In genomic region chr14:14781169-14781568, GRCm38 (mm10) we compare ENCODE assay signal across 23 mouse cellular contexts. TPM values are rescaled to one million over a fixed set of nuclear protein-coding genes. Genes with fewer than 3 reads are reported as not detected.
DNase-seq lines count a peak whose midpoint lies in the region; ATAC-seq and TF ChIP-seq lines count a peak whose summit lies in the region.
"Had no signal": no experiment of that assay in that cellular context is flagged by ENCODE, and none has a peak within 500 bp of the region (broad histone marks: within the 10 kb centered on the region; RNA-seq: fewer than 3 reads in every experiment).

No protein-coding gene starts in this region.

- DNase-seq in 416B (ENCODE audit: low read depth) (peak; percentile 33), A20 (ENCODE audit: low read depth, low spot score) (peak; percentile 39), CH12.LX (ENCODE audit: extremely low read depth) (peak; percentile 92)
- no peak for DNase-seq in urinary bladder, postnatal 14 days (ENCODE audit: low spot score)
- no peak for DNase-seq in left cerebral cortex, postnatal 36 days (ENCODE audit: low spot score in 2 of 2)
- DNase-seq in heart, postnatal 25 days (ENCODE audit: low spot score): no peak
- DNase-seq: adrenal gland, adult 8-10 months; adrenal gland, postnatal 14 days; adrenal gland, postnatal 36 days; cerebellum, adult 11-12 months; cerebellum, adult 2 months; cerebellum, adult 9-10 months; cerebellum, postnatal 10 days; cerebellum, postnatal 25 days had no signal

- H3K36me3 ChIP-seq in CH12.LX (replicated peaks in 1 of 2; ENCODE audit: control insufficient read depth in 1 of 2, insufficient read depth in 1 of 2, low read length in 1 of 2): peaks cover 5 to 31% of the 10 kb centered on the region in 2 experiments
- peaks cover 40% of the 10 kb centered on the region for H3K36me3 ChIP-seq in heart, embryonic 12.5 days

- TF ChIP-seq EP300 in CH12.LX (IDR thresholded peaks at IDR 0.05; ENCODE audit: low read length): peak; percentile 55; the same call in 1 of the 2 replicates

- intact Hi-C loops in left cerebral cortex, postnatal 36 days (cut with DNase I): no loop called here
- intact Hi-C loops in heart, postnatal 25 days (cut with DNase I): no loop called here

- ATAC-seq in neutrophil, adult 5-6 weeks (ENCODE audit: extremely low read depth, insufficient number of reproducible peaks, low FRiP score, poor library complexity, severe bottlenecking): 0 out of 2 replicates have a peak, but pooled peaks have one; percentile 13
- no peak for ATAC-seq in heart, embryonic 12.5 days (ENCODE audit: insufficient number of reproducible peaks, low FRiP score)
- ATAC-seq: activated CD4-positive, CD25-positive, alpha-beta regulatory T cell, adult 4 months; CD4-positive, CD25-positive, alpha-beta regulatory T cell, adult 4 months; forebrain, embryonic 13.5 days; forebrain, embryonic 16.5 days; Patski had no signal

- WGBS in heart, embryonic 12.5 days: 88% methylated on average over 2 of the region's 2 CpGs

- peaks cover 2% of the 10 kb centered on the region for H3K9me3 ChIP-seq in CH12.LX (replicated peaks; ENCODE audit: low read length)
- no peaks in the 10 kb centered on the region for H3K9me3 ChIP-seq in heart, embryonic 12.5 days (replicated peaks)
- H3K9me3 ChIP-seq: embryonic facial prominence, embryonic 10.5 days; embryonic facial prominence, embryonic 12.5 days; forebrain, embryonic 13.5 days had no signal

- peak; percentile 65 for TF ChIP-seq POLR2A in CH12.LX (IDR thresholded peaks at IDR 0.05; ENCODE audit: low read depth, low read length)

- peak overlapping the region; percentile 51; the same call in 1 of the 2 replicates for H3K4me2 ChIP-seq in CH12.LX (ENCODE audit: insufficient read depth, low read depth, poor library complexity, severe bottlenecking)
- H3K4me2 ChIP-seq in heart, embryonic 12.5 days: no peak overlapping the region
- H3K4me2 ChIP-seq: embryonic facial prominence, embryonic 12.5 days; forebrain, embryonic 13.5 days had no signal

- dilution Hi-C loops in CH12.LX (cut with MboI; ENCODE audit: extremely low pct_ligation_motif_present, extremely low pct_unique_long_range_greater_than_20kb, low sequenced_read_pairs): no loop called here

- TF ChIP-seq RAD21 in CH12.LX (IDR thresholded peaks at IDR 0.05; ENCODE audit: low read depth, low read length): no peak

- no peaks in the 10 kb centered on the region for H3K27me3 ChIP-seq in CH12.LX (replicated peaks)
- H3K27me3 ChIP-seq in heart, embryonic 12.5 days (replicated peaks): no peaks in the 10 kb centered on the region
- H3K27me3 ChIP-seq: embryonic facial prominence, embryonic 12.5 days; forebrain, embryonic 13.5 days; Patski had no signal

- H3K4me3 ChIP-seq in CH12.LX (replicated peaks in 1 of 3; ENCODE audit: low read depth in 2 of 3, low read length in 2 of 3, poor library complexity in 1 of 3): peak overlapping the region; percentile 36 to 47 (median 47)
- no peak overlapping the region for H3K4me3 ChIP-seq in heart, embryonic 12.5 days
- H3K4me3 ChIP-seq: embryonic facial prominence, embryonic 10.5 days; embryonic facial prominence, embryonic 12.5 days; forebrain, embryonic 13.5 days had no signal

- H3K27ac ChIP-seq in CH12.LX (ENCODE audit: insufficient read depth, low read depth): peak overlapping the region; percentile 15; the same call in 1 of the 2 replicates
- no peak overlapping the region for H3K27ac ChIP-seq in heart, embryonic 12.5 days (ENCODE audit: poor library complexity, severe bottlenecking)
- H3K27ac ChIP-seq: embryonic facial prominence, embryonic 10.5 days; embryonic facial prominence, embryonic 12.5 days; forebrain, embryonic 13.5 days had no signal

- no peak for TF ChIP-seq CTCF in CH12.LX (conservative IDR thresholded peaks at IDR 0.05 in 1 of 2, IDR thresholded peaks at IDR 0.05 in 1 of 2; ENCODE audit: low read depth in 2 of 2, low read length in 2 of 2)

- in situ Hi-C loops in CH12.LX (cut with MboI; ENCODE audit: low pct_ligation_motif_present, low pct_unique_long_range_greater_than_20kb, low sequenced_read_pairs): no loop called here

- 0 out of 2 replicates have a peak, but pooled peaks cover 2% of the 10 kb centered on the region for H3K79me2 ChIP-seq in CH12.LX (replicated peaks; ENCODE audit: control insufficient read depth, extremely low read depth, insufficient read depth, poor library complexity, severe bottlenecking)

- peaks cover 0 to 51% of the 10 kb centered on the region in 2 experiments; a peak in 3 of 4 replicates for H3K4me1 ChIP-seq in CH12.LX (ENCODE audit: control insufficient read depth in 1 of 2, insufficient read depth in 2 of 2)
- no peaks in the 10 kb centered on the region for H3K4me1 ChIP-seq in heart, embryonic 12.5 days (replicated peaks)
- H3K4me1 ChIP-seq: embryonic facial prominence, embryonic 10.5 days; embryonic facial prominence, embryonic 12.5 days; forebrain, embryonic 13.5 days had no signal

- 0 out of 2 replicates have a peak overlapping the region, but pooled peaks have one; percentile 35 for H3K9ac ChIP-seq in CH12.LX (ENCODE audit: insufficient read depth, low read depth)
- no peak overlapping the region for H3K9ac ChIP-seq in heart, embryonic 12.5 days
- H3K9ac ChIP-seq: embryonic facial prominence, embryonic 12.5 days; forebrain, embryonic 13.5 days had no signal

TF ChIP-seq in CH12.LX, 34 proteins besides CTCF, POLR2A, EP300 and RAD21:
- TF ChIP-seq ELF1 (IDR thresholded peaks at IDR 0.05; ENCODE audit: low read depth, low read length) (0 out of 2 replicates have a peak, but pooled peaks have one; percentile 16), CHD1 (IDR thresholded peaks at IDR 0.05; ENCODE audit: low read depth, low read length) (no peak), BHLHE40 (IDR thresholded peaks at IDR 0.05; ENCODE audit: low read depth, low read length) (no peak), ZMIZ1 (IDR thresholded peaks at IDR 0.05; ENCODE audit: low read depth, low read length) (no peak), NRF1 (IDR thresholded peaks at IDR 0.05; ENCODE audit: low read depth, low read length) (no peak), HCFC1 (IDR thresholded peaks at IDR 0.05; ENCODE audit: low read depth, low read length) (no peak), JUN (IDR thresholded peaks at IDR 0.05; ENCODE audit: insufficient read depth, low read depth, low read length) (peak; percentile 57), NELFE (IDR thresholded peaks at IDR 0.05; ENCODE audit: low read depth, low read length) (no peak), IRF4 (IDR thresholded peaks at IDR 0.05; ENCODE audit: low read depth, low read length) (peak; percentile 39; the same call in 1 of the 2 replicates), SMC3 (IDR thresholded peaks at IDR 0.05; ENCODE audit: low read depth, low read length) (no peak), ZKSCAN1 (IDR thresholded peaks at IDR 0.05; ENCODE audit: borderline replicate concordance, low read depth, low read length) (no peak), USF2 (conservative IDR thresholded peaks at IDR 0.05; ENCODE audit: low read depth, low read length) (no peak), RCOR1 (conservative IDR thresholded peaks at IDR 0.05; ENCODE audit: low read depth, low read length) (no peak), KAT2A (IDR thresholded peaks at IDR 0.05; ENCODE audit: insufficient replicate concordance, low read length) (no peak), JUND (conservative IDR thresholded peaks at IDR 0.05; ENCODE audit: low read depth, low read length) (peak; percentile 75), SIN3A (IDR thresholded peaks at IDR 0.05; ENCODE audit: low read length) (no peak), POLR2AphosphoS2 (IDR thresholded peaks at IDR 0.05; ENCODE audit: low read depth, low read length) (no peak), TBP (conservative IDR thresholded peaks at IDR 0.05; ENCODE audit: low read depth, low read length) (peak; percentile 84), GABPA (IDR thresholded peaks at IDR 0.05; ENCODE audit: insufficient replicate concordance, low read depth, low read length) (no peak), MAX (IDR thresholded peaks at IDR 0.05; ENCODE audit: low read length) (no peak), ETS1 (conservative IDR thresholded peaks at IDR 0.05; ENCODE audit: low read depth, low read length) (peak; percentile 39; the same call in 1 of the 2 replicates), USF1 (IDR thresholded peaks at IDR 0.05; ENCODE audit: low read depth, low read length) (no peak), MEF2A (IDR thresholded peaks at IDR 0.05; ENCODE audit: borderline replicate concordance, low read depth, low read length) (no peak), ZC3H11A (IDR thresholded peaks at IDR 0.05; ENCODE audit: low read depth, low read length) (no peak), CHD2 (IDR thresholded peaks at IDR 0.05; ENCODE audit: low read length) (no peak), MAZ (IDR thresholded peaks at IDR 0.05; ENCODE audit: low read depth, low read length) (no peak), MXI1 (IDR thresholded peaks at IDR 0.05; ENCODE audit: low read depth, low read length) (no peak), UBTF (IDR thresholded peaks at IDR 0.05; ENCODE audit: low read depth, low read length) (no peak), E2F4 (IDR thresholded peaks at IDR 0.05; ENCODE audit: insufficient replicate concordance, low read depth, low read length) (no peak), TCF12 (IDR thresholded peaks at IDR 0.05; ENCODE audit: low read depth, low read length) (peak; percentile 74; the same call in 1 of the 2 replicates), PAX5 (IDR thresholded peaks at IDR 0.05; ENCODE audit: low read length) (no peak), MAFK (IDR thresholded peaks at IDR 0.05; ENCODE audit: insufficient replicate concordance, low read length) (no peak), MYC (IDR thresholded peaks at IDR 0.05; ENCODE audit: low read depth, low read length) (no peak), ZNF384 (IDR thresholded peaks at IDR 0.05; ENCODE audit: low read depth, low read length) (no peak)

RNA-seq across cellular contexts. Expression of gene Nek10, which starts 22.0 kb away (rescaled TPM):
- total RNA-seq in CH12.LX (2012; rRNA removed): under 0.01 and 0.04 TPM in 2 replicates
- total RNA-seq in CH12.LX (2014; rRNA removed): 0.01 and 0.04 TPM in 2 replicates
- polyA plus RNA-seq in CH12.LX (2012; ENCODE audit: insufficient read length, low read depth): 0.03 TPM in 1 of 2 replicates, not detected in the other
- total RNA-seq in neutrophil, adult 5-6 weeks (2017): 0.12 and 0.35 TPM in 2 replicates
- 1 to 10 TPM; 1.7 to 2.3 TPM for total RNA-seq in left cerebral cortex, postnatal 36 days (2021)
- under 1 TPM; 0.21 to 0.22 TPM for total RNA-seq in heart, postnatal 25 days (2021)
- polyA plus RNA-seq in heart, embryonic 12.5 days (2016; fragmentation: Nextera tagmentation; extraction: Ambion mirVana): 0.04 TPM in 1 of 2 replicates, not detected in the other
- polyA plus RNA-seq: embryonic facial prominence, embryonic 10.5 days; Patski had no signal

Comparison
In these comparisons a context has a peak if more than half of its experiments do, and no peak if none do; other contexts are left out.
1. DNase-seq: peak in 416B (single experiment), A20 (single experiment) and CH12.LX (single experiment); none in urinary bladder, postnatal 14 days (single experiment), left cerebral cortex, postnatal 36 days (0 of 2) and heart, postnatal 25 days (single experiment).